Mouse (Mus musculus): ENCODE results near the gene Mturn.
A peak's percentile ranks its signal among the peaks of the same experiment; 100 is the strongest.

Gene Mturn

DNA sequence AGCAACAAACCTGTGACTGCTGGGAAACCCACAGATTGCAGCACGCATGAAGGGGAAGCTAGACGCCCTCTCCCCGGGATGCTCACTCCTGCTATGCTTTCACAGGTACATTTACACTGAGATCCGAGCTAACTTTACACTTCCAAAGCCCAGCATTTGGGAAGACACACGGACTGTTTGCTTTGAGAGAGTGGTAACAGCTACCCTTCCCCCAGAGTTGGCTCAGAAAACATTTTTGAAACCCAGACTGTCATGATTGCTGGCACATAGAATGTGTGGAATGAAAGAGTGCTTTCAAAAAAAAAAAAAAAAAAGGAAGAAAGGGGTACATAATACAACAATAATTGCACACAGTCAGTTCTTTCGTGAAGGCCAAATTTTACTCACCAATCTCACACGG, 51.3 kb downstream of the Mturn start:
- DNase-seq: no peak

DNA sequence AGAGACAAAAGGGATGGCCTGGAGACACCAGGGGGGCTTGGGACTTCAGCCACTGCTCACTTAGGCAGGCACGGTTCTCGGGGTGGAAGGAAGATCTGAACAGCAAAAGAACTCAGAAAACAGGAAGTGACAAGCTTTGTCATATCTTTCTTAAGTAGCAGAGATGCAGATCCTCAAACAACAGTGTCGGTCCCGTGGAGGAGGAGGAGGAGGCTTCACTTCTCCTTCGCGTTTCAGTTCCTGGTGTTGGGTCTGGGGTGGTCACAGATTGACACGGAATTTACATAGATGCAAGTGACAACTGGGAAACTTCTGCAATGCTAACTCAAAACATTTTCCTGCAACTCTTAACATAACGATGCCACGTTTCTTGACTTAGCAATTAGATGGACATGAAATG, 54.7 kb downstream of the Mturn start:
- DNase-seq: no peak

DNA sequence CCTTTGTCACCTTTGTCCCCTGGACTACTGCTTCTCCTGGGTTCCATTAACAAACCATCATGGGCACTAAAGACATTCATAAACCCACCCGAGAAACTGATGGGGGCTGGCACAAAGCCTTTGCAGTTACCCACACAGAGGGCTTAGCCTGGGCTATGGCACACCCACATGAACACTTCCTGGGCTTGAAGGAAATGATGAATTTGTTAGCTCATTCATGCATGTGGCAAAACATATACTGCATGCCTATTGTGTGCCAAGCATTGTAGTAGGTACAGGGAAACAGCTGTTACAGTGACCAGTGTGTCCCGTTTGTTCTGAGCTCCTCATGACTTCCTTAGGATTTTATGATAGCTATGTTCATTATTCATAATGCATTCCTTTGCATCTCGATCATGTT, 55.8 kb downstream of the Mturn start:
- no peak for DNase-seq

DNA sequence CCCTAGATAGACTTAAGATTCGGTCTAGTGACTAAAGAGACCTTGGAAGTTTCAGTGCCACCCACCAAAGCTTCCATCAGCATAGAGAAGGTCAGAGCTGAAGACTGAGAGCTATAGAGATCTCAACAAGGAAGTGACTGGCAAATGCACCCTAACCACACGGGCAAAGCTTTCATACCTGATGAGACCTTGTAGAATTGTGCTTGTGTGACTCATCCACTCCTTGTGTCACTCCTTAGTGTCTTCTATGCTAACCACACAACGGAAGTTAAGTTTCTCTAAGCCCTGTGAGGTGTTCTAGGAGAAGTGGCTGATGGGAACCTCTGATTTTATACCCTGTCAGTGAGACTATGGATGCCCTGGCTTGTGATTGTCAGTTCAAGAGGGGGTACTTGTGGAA, 56.3 kb downstream of the Mturn start:
- no peak for DNase-seq

DNA sequence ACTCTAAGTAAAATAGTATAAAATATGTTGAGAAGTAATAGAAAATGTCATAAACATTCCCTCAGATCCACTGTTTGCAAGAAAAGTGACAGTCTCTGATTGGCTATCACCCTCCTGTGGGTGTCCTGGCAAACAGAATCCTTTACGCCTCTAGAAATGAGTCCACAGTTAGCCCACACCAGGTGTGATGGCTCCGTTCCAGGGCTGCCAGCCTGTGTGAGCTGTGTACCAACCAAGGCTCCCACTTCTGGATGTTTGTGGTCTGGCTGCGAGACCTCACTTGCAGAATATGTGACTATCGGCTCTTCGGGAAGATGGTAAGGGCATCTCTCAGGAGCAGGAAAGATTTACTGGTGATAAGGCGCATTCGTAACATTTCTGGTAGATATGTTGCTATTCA, 67.6 kb downstream of the Mturn start:
- no peak for DNase-seq

DNA sequence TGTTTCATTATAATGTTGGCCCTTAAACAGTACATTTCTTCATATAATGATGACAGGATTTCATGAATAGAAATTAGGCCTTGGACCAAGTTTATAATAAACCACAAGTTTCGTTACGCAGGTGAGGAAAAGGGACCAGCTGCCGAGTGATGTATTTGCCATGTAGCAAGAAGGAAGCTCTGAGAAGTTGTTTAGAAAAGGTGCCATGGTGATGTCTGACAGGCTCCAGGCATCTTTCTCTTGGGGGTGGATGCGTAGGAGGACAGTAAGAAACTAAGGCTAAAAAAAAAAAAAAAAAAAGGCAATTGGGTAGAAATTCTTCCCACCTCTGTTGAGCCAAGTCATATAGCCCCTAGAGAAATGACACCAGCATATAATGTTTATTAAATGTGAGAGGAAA, 70.2 kb downstream of the Mturn start:
- no peak for DNase-seq

DNA sequence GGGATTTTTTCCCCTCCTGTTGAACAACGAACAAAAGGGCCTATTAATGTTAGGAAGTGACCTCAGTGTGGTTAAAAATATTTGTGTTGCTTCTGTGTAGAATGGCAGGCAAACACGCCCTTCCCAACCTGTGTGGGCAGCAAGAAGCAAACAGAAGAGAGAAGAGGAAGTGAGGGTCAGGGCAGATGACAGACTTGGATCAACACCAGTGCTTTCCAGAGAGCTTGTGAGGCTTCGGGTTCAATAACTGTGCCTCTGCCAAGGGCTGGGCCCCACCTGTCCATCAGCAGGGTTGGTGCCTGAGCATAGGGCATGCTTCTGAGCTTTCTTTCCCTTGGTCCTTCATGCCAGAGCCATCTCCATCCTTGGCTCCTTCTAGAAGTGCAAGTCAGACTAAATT, 70.7 kb downstream of the Mturn start:
- peak; percentile 27 for DNase-seq
